Mouse (Mus musculus): Measurements from ENCODE around the gene Gucy2d.

The Gucy2d gene

GRCm38 (mm10) chr7:98490911-98491310 lies 50.7 kb downstream of the Gucy2d start:
- no peak for DNase-seq

- DNase-seq: no peak
Measured at GRCm38 (mm10) chr7:98491451-98492200, 51.4 kb downstream of the Gucy2d start.

DNA sequence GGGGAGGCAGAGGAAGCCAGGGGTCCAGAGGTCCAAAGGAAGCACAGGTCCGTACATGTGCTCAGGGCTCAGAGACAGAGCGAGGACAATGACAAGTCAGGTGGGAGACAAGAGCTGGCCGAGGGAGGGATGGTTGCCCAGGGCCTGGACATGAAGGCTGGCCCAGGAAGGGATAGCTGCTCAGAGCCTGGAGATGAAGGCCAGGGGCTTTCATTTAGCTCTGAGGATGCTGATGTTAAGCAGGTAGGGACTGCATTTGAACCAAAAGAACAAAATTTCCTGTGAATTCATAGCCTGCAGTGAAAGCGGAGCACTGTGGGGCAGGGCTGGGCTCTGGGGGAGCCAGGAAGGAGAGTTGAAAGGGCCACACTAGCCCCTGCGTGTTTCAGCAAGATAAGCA lies 52.1 kb downstream of the Gucy2d start:
- no peak for DNase-seq

- no peak for DNase-seq
Measured at GRCm38 (mm10) chr7:98493307-98493706, 53.1 kb downstream of the Gucy2d start.

GRCm38 (mm10) chr7:98493901-98494480 lies 53.8 kb downstream of the Gucy2d start:
- DNase-seq: no peak

DNA sequence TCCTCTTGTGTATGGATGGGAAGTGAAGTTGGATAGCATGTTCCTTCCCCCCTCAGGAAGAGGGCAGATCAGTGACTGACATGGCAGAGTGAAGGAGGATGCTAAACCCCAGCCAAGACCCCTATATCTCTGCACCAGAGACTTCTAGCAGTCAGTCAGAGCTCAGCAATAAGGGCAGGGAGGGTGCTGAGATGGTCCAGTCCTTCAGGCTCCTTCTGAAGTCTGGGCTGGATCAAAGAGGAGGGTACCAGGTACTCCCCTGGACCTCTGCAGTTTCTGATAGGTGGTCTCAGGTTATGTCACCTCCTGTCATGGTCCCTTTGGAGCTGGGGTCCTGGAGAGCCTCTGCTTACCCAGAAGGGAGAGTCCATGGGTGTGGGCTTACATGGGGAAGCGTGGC lies 55.4 kb downstream of the Gucy2d start:
- DNase-seq: no peak

DNA sequence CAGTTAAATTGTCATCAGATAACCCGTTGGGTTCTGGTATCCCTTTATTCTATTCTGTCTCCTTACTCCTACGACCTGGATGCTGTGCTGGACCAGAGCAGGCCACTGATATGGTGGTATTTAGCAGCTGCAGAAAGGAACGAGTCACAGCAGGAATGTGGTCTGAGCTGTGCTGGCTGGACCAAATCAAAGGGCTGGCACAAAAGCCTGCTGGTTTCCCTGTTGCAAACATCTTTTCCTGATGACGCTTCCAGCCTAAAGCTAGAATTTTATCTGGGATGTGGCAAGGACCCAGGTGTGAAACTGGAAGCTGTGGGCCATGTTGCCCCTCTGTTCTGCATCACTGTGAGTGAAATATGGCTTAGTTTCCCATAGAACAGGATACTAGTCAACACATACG lies 57.2 kb downstream of the Gucy2d start:
- DNase-seq: no peak

DNA sequence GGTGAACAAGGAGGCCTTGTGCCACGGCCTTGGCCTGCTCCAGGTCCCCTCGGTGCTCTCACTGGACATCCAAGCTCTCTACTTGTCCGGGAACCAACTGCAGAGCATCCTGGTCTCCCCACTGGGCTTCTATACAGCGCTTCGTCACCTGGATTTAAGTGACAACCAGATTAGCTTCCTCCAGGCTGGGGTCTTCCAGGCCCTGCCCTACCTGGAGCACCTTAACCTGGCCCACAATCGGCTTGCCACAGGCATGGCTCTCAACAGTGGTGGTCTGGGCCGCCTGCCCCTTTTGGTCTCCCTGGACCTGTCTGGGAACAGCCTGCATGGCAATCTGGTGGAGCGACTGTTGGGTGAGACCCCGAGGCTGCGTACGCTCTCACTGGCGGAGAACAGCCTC lies 57.9 kb downstream of the Gucy2d start:
- DNase-seq: no peak

DNA sequence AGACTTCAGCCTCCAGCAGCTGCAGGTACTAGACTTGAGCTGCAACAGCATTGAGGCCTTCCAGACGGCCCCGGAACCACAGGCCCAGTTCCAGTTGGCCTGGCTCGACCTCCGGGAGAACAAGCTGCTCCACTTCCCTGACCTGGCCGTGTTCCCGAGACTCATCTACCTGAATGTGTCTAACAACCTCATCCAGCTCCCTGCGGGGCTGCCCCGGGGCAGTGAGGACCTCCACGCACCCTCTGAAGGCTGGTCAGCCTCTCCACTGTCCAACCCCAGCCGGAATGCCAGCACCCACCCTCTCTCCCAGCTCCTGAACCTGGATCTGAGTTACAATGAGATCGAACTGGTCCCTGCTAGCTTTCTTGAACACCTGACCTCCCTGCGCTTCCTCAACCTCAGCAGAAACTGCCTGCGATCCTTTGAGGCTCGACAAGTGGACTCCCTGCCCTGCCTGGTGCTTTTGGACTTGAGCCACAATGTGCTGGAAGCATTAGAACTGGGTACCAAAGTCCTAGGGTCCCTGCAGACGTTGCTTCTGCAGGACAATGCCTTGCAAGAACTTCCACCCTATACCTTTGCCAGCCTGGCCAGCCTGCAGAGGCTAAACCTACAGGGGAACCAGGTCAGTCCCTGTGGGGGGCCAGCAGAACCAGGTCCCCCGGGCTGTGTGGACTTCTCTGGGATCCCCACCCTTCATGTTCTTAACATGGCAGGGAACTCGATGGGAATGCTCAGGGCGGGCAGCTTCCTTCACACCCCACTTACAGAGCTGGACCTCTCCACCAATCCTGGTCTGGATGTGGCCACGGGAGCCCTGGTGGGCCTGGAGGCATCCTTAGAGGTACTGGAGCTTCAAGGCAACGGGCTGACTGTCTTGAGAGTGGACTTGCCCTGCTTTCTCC lies 58.7 kb downstream of the Gucy2d start:
- no peak for DNase-seq

DNA sequence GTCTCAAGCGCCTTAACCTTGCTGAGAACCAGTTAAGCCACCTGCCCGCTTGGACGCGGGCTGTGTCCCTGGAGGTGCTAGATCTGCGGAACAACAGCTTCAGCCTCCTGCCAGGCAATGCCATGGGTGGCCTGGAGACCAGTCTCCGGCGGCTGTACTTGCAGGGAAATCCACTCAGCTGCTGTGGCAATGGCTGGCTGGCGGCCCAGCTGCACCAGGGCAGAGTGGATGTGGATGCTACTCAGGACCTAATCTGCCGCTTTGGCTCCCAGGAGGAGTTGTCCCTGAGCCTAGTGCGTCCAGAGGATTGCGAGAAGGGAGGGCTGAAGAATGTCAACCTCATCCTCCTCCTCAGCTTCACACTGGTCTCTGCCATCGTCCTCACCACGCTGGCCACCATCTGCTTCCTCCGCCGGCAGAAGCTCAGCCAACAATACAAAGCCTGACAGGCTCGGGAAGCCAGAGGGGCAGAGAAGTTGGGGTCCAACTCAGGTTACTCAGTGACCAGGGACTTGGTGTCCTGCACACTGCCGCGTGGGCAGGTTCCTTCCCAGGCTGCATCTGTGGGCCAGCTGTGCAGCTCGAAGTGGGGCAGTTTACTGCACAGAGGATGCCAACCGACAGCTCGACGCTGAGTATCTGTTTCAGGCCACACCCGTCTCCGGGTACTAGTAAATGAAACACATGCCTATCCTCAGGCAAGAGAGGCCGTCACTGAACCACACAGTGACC lies 59.5 kb downstream of the Gucy2d start:
- DNase-seq: no peak

- DNase-seq: no peak
Measured at GRCm38 (mm10) chr7:98500470-98500869, 60.3 kb downstream of the Gucy2d start.

DNA sequence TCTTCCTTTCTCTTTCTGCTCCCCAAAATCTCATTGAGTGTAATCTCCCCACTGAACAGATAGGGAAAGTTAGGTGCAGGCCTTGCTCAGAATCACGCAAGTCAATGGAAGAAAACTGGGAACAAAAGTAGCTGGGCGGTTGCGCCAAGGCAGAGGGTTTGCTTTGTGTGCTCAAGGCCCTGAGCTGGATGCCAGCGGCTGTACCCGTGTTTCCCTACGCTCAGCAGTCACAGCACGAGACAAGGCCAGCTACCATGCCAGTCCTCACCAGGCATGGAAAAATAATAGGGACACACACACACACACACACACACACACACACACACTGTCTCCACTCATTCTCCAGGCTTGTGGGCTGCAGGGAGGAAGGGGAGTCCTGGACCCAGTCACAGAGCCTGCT lies 60.9 kb downstream of the Gucy2d start:
- DNase-seq: no peak

DNA sequence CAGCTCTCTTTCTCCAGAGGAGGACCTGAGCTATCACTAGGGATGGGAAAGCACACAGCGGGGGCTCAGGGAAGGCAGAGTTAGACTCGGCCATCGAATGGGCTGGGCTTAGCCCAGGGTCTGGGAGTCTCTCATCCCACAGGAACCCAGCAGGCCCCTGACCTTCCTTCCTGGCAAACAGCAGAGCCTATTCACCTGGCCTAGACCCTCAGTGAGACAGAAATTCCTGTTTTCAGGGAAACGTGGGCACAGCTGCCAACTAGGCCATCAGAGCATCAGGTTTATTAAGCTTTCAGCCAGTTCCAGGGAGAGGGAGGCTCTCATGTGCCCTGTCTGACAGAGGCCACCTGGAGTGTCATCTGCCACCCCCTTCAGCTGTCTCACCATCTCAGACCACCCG lies 62.7 kb downstream of the Gucy2d start:
- DNase-seq: no peak

DNA sequence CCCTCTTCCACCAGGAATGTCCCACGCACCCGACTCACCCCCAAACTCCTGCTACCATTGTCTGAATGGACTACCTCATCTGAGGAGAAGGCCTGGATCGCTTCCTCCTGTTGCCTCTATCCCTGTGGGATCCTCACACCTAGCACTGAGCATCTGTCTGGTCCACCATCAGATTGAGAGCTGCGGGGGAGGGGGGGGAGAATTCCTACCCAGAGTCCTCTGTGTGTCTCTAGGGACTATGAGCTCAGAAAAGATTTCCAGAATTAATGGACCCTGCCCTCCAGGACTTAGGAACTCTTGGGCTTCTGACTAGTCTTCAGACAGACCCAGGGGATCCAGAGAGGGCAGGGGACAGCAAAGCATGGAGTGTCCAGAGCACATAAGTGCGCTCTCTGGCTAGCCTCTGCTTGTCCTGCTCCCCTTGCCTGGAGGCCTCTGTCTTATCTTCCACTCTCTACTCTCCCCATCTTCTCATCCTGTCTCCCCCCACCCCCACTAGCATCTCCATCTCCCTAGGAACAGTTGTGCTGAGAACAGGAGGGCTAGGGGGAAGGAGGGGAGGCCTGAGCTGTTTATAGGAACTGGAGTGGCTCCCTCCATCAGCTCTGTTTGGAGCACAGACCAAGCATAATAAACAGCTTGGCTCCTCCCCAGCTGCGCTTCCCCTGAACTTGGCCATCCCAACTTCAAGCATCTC lies 63.9 kb downstream of the Gucy2d start:
- no peak for DNase-seq

DNA sequence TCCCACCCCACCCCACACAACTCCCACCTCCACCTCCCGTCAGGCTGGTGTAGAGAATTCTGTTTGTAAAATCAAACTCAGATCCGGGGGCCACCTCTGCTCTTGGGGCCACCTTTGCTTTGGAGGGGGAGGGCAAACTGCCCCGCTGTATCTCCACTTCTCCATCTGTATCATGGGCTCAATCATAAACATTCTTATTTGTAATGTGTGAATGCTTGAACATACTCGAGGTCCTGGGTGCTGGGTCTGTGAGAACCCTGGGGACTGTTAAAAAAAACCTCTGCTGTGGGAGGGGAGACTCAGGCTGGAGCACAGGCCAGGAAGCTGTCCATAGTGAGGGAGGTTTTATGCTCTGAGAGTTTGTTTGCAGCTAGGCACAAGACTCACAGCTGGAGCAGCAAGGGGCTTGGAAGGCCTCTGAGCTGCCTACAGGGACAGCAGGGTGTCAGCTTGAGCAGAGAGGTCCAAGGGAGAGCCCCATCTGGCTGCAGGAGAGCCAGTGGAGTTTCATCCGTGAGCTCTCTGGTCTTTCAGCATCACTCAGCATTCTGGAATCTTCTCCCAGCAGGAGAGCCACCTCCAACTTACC lies 64.6 kb downstream of the Gucy2d start:
- DNase-seq: no peak

GRCm38 (mm10) chr7:98505664-98506063 lies 65.4 kb downstream of the Gucy2d start:
- DNase-seq: no peak

GRCm38 (mm10) chr7:98510961-98511958 lies 71.0 kb downstream of the Gucy2d start:
- no peak for DNase-seq

DNA sequence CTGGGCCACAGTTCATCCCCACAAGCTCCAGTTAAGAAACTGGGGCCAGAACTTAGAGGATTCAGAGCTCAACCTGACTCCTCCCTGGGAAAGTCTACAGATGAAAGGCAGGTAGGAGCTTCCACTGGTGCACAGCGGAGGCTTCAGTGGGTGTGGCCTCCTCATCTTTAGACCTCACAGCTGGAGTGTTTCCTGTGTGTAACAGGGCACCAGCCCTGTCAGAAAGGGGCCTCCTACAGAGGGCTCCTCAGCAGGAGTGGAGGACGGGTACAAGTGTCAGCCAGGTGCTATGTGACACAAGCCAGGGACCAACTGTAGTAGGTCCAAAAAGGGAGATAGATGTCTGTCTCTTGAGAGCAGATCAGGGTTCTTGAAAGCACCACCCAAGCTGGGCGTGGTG lies 73.0 kb downstream of the Gucy2d start:
- DNase-seq: no peak

GRCm38 (mm10) chr7:98522576-98522975 lies 82.4 kb downstream of the Gucy2d start:
- peak; percentile 35 to 45 for DNase-seq

DNA sequence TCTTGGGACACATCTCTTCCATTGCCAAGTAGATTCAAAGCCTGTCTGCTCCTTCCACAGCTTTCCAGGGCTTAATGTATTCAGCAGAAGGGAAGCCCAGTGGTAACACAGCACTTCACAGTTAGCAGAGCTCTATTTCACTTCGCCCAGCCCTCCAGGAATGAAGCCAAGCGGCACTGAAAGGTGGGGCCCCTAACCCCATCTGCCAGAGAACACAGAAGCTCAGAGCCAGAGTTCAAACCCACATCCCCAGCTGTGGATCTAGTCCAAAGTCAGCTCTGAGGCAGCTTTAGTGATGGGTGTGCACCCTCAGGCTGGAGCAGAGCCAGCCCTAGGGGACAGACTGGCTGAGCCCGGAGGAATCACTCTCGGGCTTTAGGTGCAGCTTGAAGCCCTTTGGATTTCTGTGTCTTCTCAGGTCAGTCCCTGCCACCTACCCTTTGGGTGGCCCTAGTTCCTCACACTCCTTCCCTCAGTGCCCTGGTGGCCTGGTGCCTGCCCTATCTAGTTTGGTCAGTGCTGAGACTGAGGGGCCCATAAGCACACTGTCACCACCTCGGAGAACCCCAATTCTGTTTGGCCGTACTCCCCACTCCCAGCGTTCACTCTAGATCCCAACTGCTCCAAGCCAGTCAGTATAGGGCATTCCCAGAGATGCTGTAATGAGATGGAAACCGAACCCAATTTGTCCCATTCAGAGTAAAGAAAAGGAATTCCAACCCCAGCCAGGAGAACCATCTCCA lies 83.0 kb downstream of the Gucy2d start:
- DNase-seq: peak; percentile 28 to 33

Data from B cell, adult 2 months (primary cell).